Mouse (Mus musculus) hindbrain, embryonic 10.5 days (tissue): Measurements from ENCODE around the gene Ndufs2. TPM values are rescaled to one million over a fixed set of nuclear protein-coding genes. Genes with fewer than 3 reads are reported as not detected.

Source experiments
- DNase-seq: peaks from one replicate; pipeline ENCODE4 v3.0.0-alpha.2; 2017; ENCODE audit warnings: low spot score
- H3K27ac ChIP-seq: fragments of 300-500 bp; sonication (generic); 2 replicates; pipeline ENCODE4 v1.5.1; 2016; ENCODE audit warnings: mild to moderate bottlenecking, moderate library complexity
- H3K27me3 ChIP-seq: fragments of 300-500 bp; sonication (generic); 2 replicates; pipeline ENCODE4 v1.6.1; 2016; ENCODE audit warnings: mild to moderate bottlenecking; ENCODE audit not compliant: poor library complexity, insufficient read depth, severe bottlenecking
- H3K36me3 ChIP-seq: fragments of 300-500 bp; sonication (generic); 2 replicates; pipeline ENCODE4 v1.6.1; 2016; ENCODE audit warnings: mild to moderate bottlenecking, moderate library complexity
- H3K4me1 ChIP-seq: fragments of 300-500 bp; sonication (generic); replicated peaks from 2 replicates; pipeline ENCODE4 v1.6.1; 2016; ENCODE audit warnings: mild to moderate bottlenecking
- H3K4me3 ChIP-seq: fragments of 300-500 bp; sonication (generic); 2 replicates; pipeline ENCODE4 v1.5.1; 2016; ENCODE audit warnings: mild to moderate bottlenecking, moderate library complexity
- H3K9me3 ChIP-seq: fragments of 300-500 bp; sonication (generic); 2 replicates; pipeline ENCODE4 v1.6.1; 2016; ENCODE audit warnings: mild to moderate bottlenecking, moderate library complexity
- WGBS: fragments of 180-500 bp; shearing (Covaris S2); methylation state at CpG from one replicate; pipeline ENCODE4 v1.1.7; 2016; 5-methylcytosine and 5-hydroxymethylcytosine counted together
- polyA plus RNA-seq: library from polyadenylated mRNA; unstranded; fragments of >200 nt; fragmentation: Nextera tagmentation; extraction: Ambion mirVana; gene quantifications from 2 replicates; pipeline ENCODE4 v1.2.1, GENCODE M21; 2016

Ndufs2 gene
- polyA plus RNA-seq, 1 experiment from 2014 or later: 250 TPM

DNA sequence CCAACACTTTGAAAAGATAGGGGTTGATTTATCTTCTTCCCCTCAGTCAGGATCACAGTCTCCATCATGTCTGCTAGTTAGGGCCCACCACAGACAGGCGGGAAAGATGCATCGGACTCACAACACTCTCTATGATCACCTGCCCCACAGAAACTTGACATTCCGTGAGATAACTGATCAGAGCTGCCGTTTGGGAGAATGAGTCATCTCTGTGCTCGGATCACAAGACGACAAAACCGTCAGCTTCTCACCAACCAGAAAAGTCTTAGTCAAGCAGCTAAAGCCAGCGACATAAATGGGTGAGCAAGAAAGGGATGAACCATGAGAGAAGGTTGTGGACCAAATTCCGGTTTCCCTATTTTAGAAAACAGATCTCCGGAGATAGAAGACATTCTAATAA lies 58.9 kb downstream of the Ndufs2 start:
- H3K4me3 ChIP-seq: peak overlapping the region; percentile 67; the same call in 1 of the 2 replicates
- peaks cover 69% of the 10 kb centered on the region for H3K4me1 ChIP-seq
- DNase-seq: no peak
- H3K27ac ChIP-seq: no peak overlapping the region
- peaks cover 80% of the 10 kb centered on the region for H3K27me3 ChIP-seq
- WGBS: 53% methylated on average over 10 of the region's 10 CpGs
- no peaks in the 10 kb centered on the region for H3K36me3 ChIP-seq
- no peaks in the 10 kb centered on the region for H3K9me3 ChIP-seq

DNA sequence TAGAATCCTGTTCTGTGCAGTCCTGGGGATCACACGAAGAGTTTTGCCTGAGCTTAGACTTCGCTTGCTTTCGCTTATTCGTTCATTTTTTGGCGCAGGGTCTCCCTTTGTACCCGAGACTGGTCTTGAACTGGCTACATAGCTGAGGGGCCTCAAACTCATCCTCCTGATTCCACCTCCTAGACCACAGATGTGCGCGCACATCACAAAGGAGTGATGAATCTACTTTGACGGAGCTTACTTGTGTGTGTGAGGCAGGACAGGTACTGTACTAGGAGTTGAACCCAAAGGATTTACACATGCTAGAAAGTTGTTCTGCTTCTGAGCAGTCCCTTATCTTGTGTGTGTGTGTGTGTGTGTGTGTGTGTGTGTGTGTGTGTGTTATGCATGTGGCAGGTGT lies 60.4 kb downstream of the Ndufs2 start:
- H3K4me3 ChIP-seq: no peak overlapping the region
- no peaks in the 10 kb centered on the region for H3K36me3 ChIP-seq
- WGBS: 93% methylated on average over 9 of the region's 9 CpGs
- no peaks in the 10 kb centered on the region for H3K9me3 ChIP-seq
- H3K27ac ChIP-seq: no peak overlapping the region
- no peak for DNase-seq
- peaks cover 68% of the 10 kb centered on the region for H3K27me3 ChIP-seq
- H3K4me1 ChIP-seq: peaks cover 74% of the 10 kb centered on the region

DNA sequence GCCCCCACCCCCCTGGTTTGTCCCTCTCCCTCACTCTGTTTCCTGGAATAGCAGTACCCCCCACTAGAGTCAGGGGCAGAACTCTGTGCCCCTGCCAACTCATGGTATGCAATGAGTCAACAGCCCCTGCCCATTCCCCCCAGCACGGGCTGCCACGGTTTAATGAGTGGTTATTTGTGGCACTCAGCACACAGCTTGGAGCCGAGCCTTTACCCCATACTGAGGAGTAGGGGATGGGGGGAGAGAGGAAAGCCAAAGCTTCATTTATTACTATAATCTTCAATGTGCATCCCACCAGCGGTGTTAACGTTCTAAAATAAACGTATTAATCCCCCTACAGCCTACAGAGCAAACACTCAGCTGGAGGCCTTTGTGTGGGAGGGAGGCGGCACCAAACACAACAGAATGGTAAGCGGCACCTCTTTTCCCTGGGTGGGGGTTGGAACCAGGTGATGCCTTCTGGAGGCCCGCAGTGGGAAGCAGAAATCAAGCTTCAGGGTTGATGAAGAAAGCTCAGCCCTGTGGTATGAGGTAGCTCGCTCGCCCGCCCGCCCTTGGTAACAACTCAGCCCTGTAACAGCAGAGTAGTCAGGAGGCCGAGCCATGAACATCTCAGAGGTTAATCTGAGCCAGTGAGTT lies 61.6 kb downstream of the Ndufs2 start:
- WGBS: 29% methylated on average over 14 of the region's 14 CpGs
- H3K9me3 ChIP-seq: no peaks in the 10 kb centered on the region
- peak overlapping the region; percentile 16; the same call in 1 of the 2 replicates for H3K4me3 ChIP-seq
- DNase-seq: no peak
- H3K27me3 ChIP-seq: peaks cover 56% of the 10 kb centered on the region
- H3K36me3 ChIP-seq: no peaks in the 10 kb centered on the region
- peak overlapping the region; percentile 80 for H3K27ac ChIP-seq
- peaks cover 66% of the 10 kb centered on the region for H3K4me1 ChIP-seq

DNA sequence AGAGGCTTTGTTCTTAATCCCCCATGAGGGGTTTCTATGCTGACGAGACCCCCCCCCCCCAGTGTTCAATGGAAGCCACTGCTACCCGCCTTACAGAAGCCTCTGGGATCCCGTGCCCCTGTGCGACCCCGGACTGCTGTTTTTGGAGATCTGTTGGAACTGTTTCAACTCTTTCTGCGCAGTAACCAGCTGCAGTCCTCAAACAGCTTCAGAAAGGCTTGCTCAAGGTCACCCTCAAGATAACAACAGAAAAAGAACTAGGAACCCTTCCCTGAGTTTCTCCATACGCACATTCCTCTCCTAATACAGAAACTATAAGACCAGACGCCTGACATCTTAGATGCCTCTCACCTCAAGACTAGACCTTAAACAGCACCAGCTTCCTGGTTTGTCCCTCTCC lies 62.1 kb downstream of the Ndufs2 start:
- Histone ChIP-seq H3K4me3 (peak overlapping the region; percentile 16; the same call in 1 of the 2 replicates), H3K27me3 (peaks cover 51% of the 10 kb centered on the region), H3K36me3 (no peaks in the 10 kb centered on the region), H3K27ac (peak overlapping the region; percentile 80), H3K9me3 (no peaks in the 10 kb centered on the region), H3K4me1 (peaks cover 61% of the 10 kb centered on the region)
- WGBS: 14% methylated on average over 8 of the region's 8 CpGs
- DNase-seq: peak; percentile 30

DNA sequence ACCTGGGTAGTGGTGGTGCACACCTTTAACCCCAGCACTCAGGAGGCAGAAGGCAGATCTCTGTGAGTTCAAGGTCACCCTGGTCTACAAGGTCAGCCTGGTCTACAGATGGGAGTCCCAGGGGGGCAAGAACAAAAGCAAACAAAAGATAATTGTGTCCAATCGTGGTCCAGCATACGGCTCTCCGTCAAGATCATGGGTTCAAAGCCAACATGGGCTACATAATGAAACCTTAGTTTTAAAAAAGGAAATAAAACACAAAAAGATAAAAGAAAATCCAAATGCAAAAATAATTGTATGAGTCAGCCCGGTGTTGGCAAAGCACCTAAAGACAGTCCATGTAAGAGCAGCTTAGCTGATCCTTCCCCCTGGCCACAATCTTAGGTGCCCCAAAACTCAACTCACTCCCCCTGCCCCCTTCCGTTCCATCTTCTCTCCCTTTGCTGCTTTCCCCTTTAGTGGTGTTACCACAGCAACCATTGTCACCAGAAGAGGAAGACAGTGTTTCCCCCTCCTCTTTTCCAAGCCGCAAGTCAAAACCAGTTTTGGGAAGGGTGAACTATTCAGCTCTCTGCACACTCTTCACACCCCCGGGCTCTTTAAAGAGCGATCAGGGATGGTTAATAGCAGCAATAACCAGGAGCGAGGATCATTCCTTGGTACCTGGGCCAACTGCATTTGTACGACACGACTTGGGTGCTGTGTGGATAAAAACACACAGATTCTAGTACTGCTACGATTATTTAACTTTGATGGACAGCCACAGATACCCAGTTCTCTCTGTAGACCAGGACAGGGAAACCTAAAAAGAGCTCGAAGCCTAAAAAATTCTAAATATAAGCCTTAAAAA lies 63.1 kb downstream of the Ndufs2 start:
- H3K4me3 ChIP-seq: peak overlapping the region; percentile 14; the same call in 1 of the 2 replicates
- no peaks in the 10 kb centered on the region for H3K36me3 ChIP-seq
- H3K4me1 ChIP-seq: peaks cover 51% of the 10 kb centered on the region
- peak overlapping the region; percentile 80 for H3K27ac ChIP-seq
- peaks cover 41% of the 10 kb centered on the region for H3K27me3 ChIP-seq
- DNase-seq: peak; percentile 28
- H3K9me3 ChIP-seq: no peaks in the 10 kb centered on the region
- WGBS: 35% methylated on average over 13 of the region's 13 CpGs

DNA sequence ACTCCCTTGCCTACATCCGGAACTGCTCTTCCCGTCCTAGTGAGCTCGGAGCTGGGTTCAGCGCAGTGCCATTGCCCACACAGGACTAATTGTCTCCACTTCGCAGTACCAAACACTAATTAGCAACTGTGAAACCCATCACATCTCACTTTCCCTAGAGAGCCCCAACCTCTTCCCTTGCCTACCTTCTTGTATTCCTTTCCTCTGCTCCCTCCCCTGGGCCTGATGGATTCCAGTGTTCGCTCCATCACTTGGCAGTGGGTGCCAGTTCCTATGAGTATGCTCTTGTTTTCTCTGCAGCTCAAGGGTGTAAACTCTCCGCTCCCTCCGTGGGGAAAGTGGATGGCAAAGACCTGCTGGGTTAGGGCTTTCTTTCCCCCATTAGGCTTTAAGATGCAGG lies 65.5 kb downstream of the Ndufs2 start:
- peaks cover 17% of the 10 kb centered on the region for H3K27me3 ChIP-seq
- H3K36me3 ChIP-seq: no peaks in the 10 kb centered on the region
- no peak overlapping the region for H3K27ac ChIP-seq
- H3K4me1 ChIP-seq: peaks cover 43% of the 10 kb centered on the region
- 75% methylated on average over 8 of the region's 8 CpGs for WGBS
- no peaks in the 10 kb centered on the region for H3K9me3 ChIP-seq
- DNase-seq: no peak
- H3K4me3 ChIP-seq: no peak overlapping the region

Other genes with a start within 250 kb of the Ndufs2 start
- gene Fcgr4, start 232.5 kb downstream of the Ndufs2 start, polyA plus RNA-seq: 0.30 and 0.64 TPM in 2 replicates
- 4.7 and 7.6 TPM in 2 replicates for gene Fcgr3, start 186.5 kb downstream of the Ndufs2 start, polyA plus RNA-seq
- gene Cfap126, start 137.5 kb downstream of the Ndufs2 start, polyA plus RNA-seq: 5.4 and 13.0 TPM in 2 replicates
- 295 and 301 TPM in 2 replicates for gene Sdhc, start 100.8 kb downstream of the Ndufs2 start, polyA plus RNA-seq
- gene Mpz, start 100.7 kb downstream of the Ndufs2 start, polyA plus RNA-seq: 1.3 and 1.6 TPM in 2 replicates
- gene Pcp4l1, start 55.1 kb downstream of the Ndufs2 start, polyA plus RNA-seq: 19.9 and 32.8 TPM in 2 replicates
- 0.21 and 0.27 TPM in 2 replicates for gene Nr1i3, start 37.4 kb downstream of the Ndufs2 start, polyA plus RNA-seq
- 33.1 and 36.2 TPM in 2 replicates for gene Tomm40l, start 28.9 kb downstream of the Ndufs2 start, polyA plus RNA-seq
- 3.4 and 4.7 TPM in 2 replicates for gene Apoa2, start 26.3 kb downstream of the Ndufs2 start, polyA plus RNA-seq
- gene Fcer1g, start 17.0 kb downstream of the Ndufs2 start, polyA plus RNA-seq: 16.3 and 22.8 TPM in 2 replicates
- gene Adamts4, start 967 bp downstream of the Ndufs2 start, polyA plus RNA-seq: 10.4 and 13.0 TPM in 2 replicates
- 70.3 and 80.9 TPM in 2 replicates for gene B4galt3, start 18.9 kb upstream of the Ndufs2 start, polyA plus RNA-seq
- 54.1 and 56.2 TPM in 2 replicates for gene Ppox, start 29.8 kb upstream of the Ndufs2 start, polyA plus RNA-seq
- 95.6 and 111 TPM in 2 replicates for gene Usp21, start 36.6 kb upstream of the Ndufs2 start, polyA plus RNA-seq
- gene Ufc1, start 43.6 kb upstream of the Ndufs2 start, polyA plus RNA-seq: 105 and 111 TPM in 2 replicates
- gene Dedd, start 77.8 kb upstream of the Ndufs2 start, polyA plus RNA-seq: 46.2 and 48.4 TPM in 2 replicates
- gene Nit1, start 94.3 kb upstream of the Ndufs2 start, polyA plus RNA-seq: 39.6 and 46.0 TPM in 2 replicates
- 130 and 147 TPM in 2 replicates for gene Pfdn2, start 94.3 kb upstream of the Ndufs2 start, polyA plus RNA-seq
- 2.1 and 2.5 TPM in 2 replicates for gene Klhdc9, start 109.4 kb upstream of the Ndufs2 start, polyA plus RNA-seq
- gene Nectin4, start 118.7 kb upstream of the Ndufs2 start, polyA plus RNA-seq: 1.5 and 1.7 TPM in 2 replicates
- 0.82 and 0.98 TPM in 2 replicates for gene Arhgap30, start 137.6 kb upstream of the Ndufs2 start, polyA plus RNA-seq
- gene Usf1, start 159.9 kb upstream of the Ndufs2 start, polyA plus RNA-seq: 143 and 159 TPM in 2 replicates
- 9.7 and 10.1 TPM in 2 replicates for gene Tstd1, start 167.5 kb upstream of the Ndufs2 start, polyA plus RNA-seq
- 22.2 and 28.7 TPM in 2 replicates for gene F11r, start 186.1 kb upstream of the Ndufs2 start, polyA plus RNA-seq